Comparison of ENCODE assay signal across 7 mouse cellular contexts in the genomic region with DNA sequence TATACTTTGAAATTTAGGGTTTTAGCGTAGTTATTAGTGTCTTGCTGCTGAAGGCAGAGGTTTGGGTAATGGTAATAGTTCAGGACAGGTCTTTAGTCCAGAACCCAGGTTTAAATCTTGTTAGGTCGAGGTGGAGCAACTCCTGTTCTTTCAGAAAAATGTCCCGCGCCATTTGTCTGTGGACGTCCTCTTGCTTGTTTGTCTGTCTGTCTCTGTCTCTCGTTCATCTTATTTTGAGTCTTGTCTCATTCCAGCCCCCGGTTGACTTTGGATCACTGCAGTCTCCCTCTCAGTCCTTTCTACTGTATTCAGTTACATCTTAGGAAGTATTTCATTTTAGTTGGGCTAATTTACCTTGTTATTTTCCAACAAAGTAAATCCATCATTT. TPM values are rescaled to one million over a fixed set of nuclear protein-coding genes. Genes with fewer than 3 reads are reported as not detected.
DNase-seq lines count a peak whose midpoint lies in the region; ATAC-seq and TF ChIP-seq lines count a peak whose summit lies in the region.

No protein-coding gene starts in this region.

- peak overlapping the region; percentile 77 for H3K4me2 ChIP-seq in forebrain, embryonic 13.5 days
- peak overlapping the region; percentile 56 for H3K4me2 ChIP-seq in stomach, postnatal 0 days (replicated peaks; ENCODE audit: low read depth)

- H3K4me3 ChIP-seq in forebrain, embryonic 13.5 days = peak overlapping the region; percentile 91
- H3K4me3 ChIP-seq in stomach, postnatal 0 days (ENCODE audit: low read depth, low read length) = peak overlapping the region; percentile 92

- H3K27ac ChIP-seq in forebrain, embryonic 13.5 days = peak overlapping the region; percentile 78; the same call in 1 of the 2 replicates
- H3K27ac ChIP-seq in stomach, postnatal 0 days (replicated peaks) = no peak overlapping the region

- no peak for TF ChIP-seq CTCF in stomach, postnatal 0 days (IDR thresholded peaks at IDR 0.05; ENCODE audit: low read depth)

- no peak for ATAC-seq in forebrain, embryonic 13.5 days
- ATAC-seq in stomach, postnatal 0 days (ENCODE audit: low FRiP score, low TSS enrichment) = no peak

- H3K27me3 ChIP-seq in forebrain, embryonic 13.5 days = no peaks in the 10 kb centered on the region
- no peaks in the 10 kb centered on the region for H3K27me3 ChIP-seq in stomach, postnatal 0 days (ENCODE audit: control insufficient read depth, insufficient read depth, low read length)

- peaks cover 17% of the 10 kb centered on the region for H3K36me3 ChIP-seq in forebrain, embryonic 13.5 days (ENCODE audit: poor library complexity, severe bottlenecking)
- H3K36me3 ChIP-seq in stomach, postnatal 0 days (ENCODE audit: control insufficient read depth, insufficient read depth, low read length) = 0 out of 2 replicates have a peak, but pooled peaks cover 6% of the 10 kb centered on the region

- TF ChIP-seq EP300 in stomach, postnatal 0 days (optimal IDR thresholded peaks at IDR 0.05) = no peak

- peak; percentile 39 for DNase-seq in 3T3-L1 (ENCODE audit: low read depth, low spot score)
- DNase-seq in 416B (ENCODE audit: low read depth) = peak; percentile 51
- peak; percentile 23 for DNase-seq in liver
- DNase-seq in stomach, postnatal 0 days (ENCODE audit: low spot score) = no peak
- DNase-seq in testis, postnatal 14 days (ENCODE audit: low spot score) = no peak
- no peak for DNase-seq in kidney, postnatal 10 days

- H3K9me3 ChIP-seq in forebrain, embryonic 13.5 days (replicated peaks) = no peaks in the 10 kb centered on the region
- H3K9me3 ChIP-seq in stomach, postnatal 0 days (ENCODE audit: control insufficient read depth, low read length) = no peaks in the 10 kb centered on the region

- H3K9ac ChIP-seq in forebrain, embryonic 13.5 days = peak overlapping the region; percentile 83
- H3K9ac ChIP-seq in stomach, postnatal 0 days (ENCODE audit: low read length) = peak overlapping the region; percentile 91

- 3% methylated on average over 7 of the region's 7 CpGs for WGBS in forebrain, embryonic 13.5 days
- WGBS in stomach, postnatal 0 days = 0% methylated on average over 7 of the region's 7 CpGs

- peaks cover 18% of the 10 kb centered on the region for H3K4me1 ChIP-seq in forebrain, embryonic 13.5 days
- H3K4me1 ChIP-seq in stomach, postnatal 0 days (replicated peaks; ENCODE audit: control insufficient read depth, insufficient read depth) = no peaks in the 10 kb centered on the region

RNA-seq across cellular contexts. Expression of gene Arnt, which starts 0.8 kb away (rescaled TPM):
- polyA plus RNA-seq in forebrain, embryonic 13.5 days (2015; fragmentation: Nextera tagmentation; extraction: Ambion mirVana) = 24.8 and 28.1 TPM in 2 replicates
- 14.2 and 15.3 TPM in 2 replicates for polyA plus RNA-seq in stomach, postnatal 0 days (2015; fragmentation: Nextera tagmentation; extraction: Ambion mirVana)

RNA-seq across cellular contexts. Expression of gene 4930558C23Rik, which starts 32.3 kb away (rescaled TPM):
- polyA plus RNA-seq in forebrain, embryonic 13.5 days (2015; fragmentation: Nextera tagmentation; extraction: Ambion mirVana) = not detected in 2 replicates
- polyA plus RNA-seq in stomach, postnatal 0 days (2015; fragmentation: Nextera tagmentation; extraction: Ambion mirVana) = 0.13 and 0.15 TPM in 2 replicates

Comparison
In these comparisons a context has a peak if more than half of its experiments do, and no peak if none do; other contexts are left out.
1. DNase-seq: peak in 3T3-L1 (single experiment), 416B (single experiment) and liver (single experiment); none in stomach, postnatal 0 days (single experiment), testis, postnatal 14 days (single experiment) and kidney, postnatal 10 days (single experiment).